Mouse (Mus musculus) telencephalon, adult 2 months (tissue): ENCODE measurements at regions not wholly inside any gene's neighbourhood (a gene's known extent, or its start where the extent isn't known, plus 50 kb on each side); places are given as distances from the start of the nearest gene placed in this dataset.

Experiments used
- DNase-seq: peaks from one replicate; pipeline ENCODE4 v3.0.0-alpha.2; 2011; ENCODE audit warnings: low read depth, low spot score

DNA sequence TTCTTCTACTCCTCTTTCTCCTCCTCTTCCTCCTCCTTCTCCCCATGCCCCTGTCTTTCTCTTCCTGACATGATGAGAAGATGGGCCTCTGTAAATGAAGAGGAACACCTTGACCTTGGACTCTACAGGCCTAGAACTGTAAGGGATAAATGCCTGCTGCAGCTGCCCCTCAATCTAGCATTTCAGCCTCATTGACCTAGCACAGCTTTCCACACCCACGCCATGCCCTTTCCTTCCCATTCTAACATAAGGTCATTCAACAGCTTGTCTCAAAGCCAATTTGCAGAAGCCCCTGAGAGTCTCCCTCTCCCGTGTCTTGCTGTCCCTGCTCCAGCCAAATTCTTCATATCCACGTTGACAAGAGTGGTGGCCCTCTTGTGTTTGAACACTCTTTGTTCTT lies 63.8 kb upstream of the Dscam start:
- no peak for DNase-seq

DNA sequence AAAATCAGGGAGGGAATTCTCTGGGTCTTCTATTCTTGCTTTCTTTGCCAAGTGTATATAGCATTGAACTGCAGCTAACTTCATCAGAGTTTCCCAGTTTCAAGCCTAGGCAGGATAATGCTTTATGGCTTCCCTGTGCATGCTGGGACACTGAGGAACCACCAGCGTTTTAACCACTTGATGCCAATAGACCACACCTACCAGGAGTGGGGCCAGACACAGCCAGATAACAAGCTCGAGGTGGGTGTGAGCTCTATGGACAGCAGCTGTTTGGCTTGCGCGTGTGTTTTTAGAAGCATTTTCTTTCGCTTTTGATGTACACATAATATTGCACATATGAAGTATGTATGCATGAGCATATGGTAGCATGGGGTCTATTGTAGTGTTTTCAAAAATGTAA lies 69.1 kb upstream of the Dscam start:
- no peak for DNase-seq

DNA sequence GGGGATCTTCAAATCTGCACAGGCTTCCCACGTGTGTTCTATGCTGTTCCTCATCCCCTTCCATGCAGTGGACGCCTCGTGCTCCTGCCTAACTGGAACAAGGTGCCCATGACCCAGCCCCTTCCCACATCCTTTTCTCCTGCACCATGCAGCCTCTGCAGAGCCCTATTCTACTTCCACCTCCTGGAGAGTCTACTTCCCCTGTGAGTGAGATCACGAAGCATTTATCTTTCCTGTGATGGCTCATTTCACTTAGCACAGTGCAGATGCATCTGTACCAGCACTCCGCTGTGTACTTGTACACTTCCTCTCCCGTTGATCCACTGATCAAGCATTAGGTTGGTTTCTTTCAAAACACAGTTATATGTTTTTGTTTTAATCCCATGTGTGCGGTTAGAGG lies 69.5 kb upstream of the Dscam start:
- no peak for DNase-seq

DNA sequence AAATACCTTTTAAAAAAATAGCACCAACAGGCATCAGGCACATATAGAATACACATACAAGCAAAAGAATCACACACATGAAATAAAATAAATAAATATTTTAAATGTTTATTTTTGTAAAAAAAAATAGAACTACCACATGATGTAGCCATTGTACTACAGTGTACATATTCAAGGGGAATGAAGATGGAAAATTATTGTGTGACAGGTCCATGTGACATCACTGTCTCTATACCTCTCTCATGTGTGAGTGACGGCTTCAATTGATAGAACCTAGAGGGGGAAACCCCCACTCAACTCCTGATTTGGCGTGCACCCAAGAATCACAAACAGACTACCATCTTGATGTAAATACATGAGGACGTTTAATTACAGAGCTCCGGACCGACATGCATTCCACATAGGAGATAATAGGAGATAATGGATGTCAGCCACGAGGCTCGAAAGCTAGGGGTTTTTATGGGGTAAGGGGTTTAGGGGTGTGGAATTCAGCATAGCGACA lies 70.4 kb upstream of the Dscam start:
- DNase-seq: no peak

DNA sequence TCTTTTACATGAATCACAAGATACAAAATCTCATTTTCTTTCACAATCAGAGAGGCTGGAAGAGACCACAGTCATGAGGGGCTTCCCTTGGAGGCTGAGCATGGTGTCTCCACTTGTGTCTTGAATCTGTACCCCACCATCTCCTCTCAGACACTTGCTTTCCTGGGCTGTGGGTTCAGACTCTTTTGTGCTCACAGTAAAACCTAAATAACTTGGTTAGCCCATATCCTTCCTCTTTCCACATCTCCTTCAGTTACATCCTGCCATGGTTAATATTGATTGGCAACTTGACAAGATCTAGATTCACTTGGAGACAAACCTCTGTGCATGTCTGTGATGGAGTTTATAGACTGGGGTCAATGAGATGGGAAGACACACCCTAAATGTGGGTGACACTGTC lies 71.1 kb upstream of the Dscam start:
- no peak for DNase-seq

DNA sequence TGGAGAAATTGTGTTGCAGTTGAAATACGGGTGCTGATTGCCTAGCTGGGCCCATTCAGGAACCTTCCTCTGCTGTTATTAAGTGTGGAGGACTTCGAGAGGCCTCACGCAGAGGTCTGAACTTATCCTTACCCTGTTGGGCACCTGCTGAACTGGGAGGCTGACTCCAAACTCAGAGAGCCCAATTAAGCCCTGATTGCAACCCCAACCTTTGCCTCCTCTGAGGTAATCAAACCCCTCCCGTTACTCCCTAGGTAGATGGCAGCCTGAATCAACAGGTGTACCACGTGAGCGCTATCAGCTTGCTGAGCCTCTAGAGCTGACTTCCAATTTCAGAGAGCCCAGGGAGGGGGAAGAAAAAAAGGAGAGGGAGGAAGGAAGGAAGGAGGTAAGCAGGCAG lies 79.9 kb upstream of the Dscam start:
- no peak for DNase-seq

DNA sequence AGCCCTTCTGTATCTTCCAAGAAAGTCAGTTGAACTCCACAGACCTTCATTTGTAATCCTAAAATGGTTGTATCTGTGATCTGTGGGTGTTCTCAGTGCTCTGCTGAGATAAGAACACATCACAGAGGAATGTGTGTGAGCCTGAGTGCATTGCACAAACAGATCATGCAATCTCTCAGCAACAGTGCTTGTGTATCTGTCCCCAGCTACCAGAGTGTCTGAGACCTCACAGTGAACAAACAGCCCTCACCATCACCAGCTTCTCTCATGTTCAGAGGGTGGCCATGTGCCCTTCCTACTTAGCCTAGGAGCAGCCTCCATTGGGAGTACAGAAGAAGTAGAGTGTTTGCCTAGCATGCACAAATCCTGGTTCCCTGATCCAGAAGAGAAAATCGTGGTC lies 82.0 kb upstream of the Dscam start:
- DNase-seq: no peak

DNA sequence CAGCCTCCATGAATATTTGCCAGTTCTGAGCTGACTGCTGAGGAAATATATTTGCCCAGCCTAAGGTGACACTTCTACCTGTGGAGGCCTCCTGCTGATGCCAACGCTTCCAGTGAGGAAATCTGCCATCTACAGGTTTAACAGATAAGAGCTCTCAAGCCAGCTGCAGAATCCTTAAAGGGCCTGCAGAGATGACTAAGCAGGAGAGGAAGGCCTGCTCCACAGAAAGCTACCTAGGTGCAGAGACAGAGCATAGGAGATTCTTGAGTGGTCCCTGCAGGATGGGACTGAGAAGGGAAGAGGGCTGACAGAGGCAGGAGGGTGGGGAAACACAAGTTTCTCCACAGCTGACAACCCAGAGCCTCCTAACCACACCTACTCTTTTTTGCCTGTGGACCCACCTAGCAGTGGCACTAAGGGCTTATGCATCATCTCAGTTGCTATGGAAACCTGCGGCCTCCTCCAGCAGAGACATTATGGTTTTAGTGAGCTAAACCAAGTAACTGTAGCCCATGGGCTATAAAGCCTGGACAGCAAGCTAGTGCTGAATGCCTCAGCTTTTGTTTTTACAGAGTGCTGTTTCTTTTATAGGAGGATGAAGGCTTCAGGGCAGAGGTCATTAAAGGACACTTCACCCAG lies 82.6 kb upstream of the Dscam start:
- peak; percentile 47 for DNase-seq

DNA sequence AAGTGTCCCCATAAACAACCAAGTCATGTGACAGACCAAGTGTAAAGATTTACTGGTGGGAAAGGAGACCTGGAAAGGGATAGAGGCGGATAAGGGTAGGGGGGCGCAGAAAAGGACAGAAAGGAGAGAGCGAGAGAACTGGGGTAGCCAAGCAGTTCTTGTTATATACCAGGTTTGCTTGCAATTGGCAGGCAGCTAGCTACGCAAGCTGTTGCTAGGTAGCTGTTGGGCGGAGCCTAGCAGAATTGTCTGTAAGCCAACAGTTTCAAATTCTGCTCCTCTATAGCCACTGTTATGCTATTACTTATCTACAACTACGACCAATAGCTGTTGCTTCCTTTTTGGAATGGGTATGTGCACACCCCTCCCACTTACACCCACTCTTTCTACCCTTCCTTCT lies 88.3 kb upstream of the Dscam start:
- no peak for DNase-seq

DNA sequence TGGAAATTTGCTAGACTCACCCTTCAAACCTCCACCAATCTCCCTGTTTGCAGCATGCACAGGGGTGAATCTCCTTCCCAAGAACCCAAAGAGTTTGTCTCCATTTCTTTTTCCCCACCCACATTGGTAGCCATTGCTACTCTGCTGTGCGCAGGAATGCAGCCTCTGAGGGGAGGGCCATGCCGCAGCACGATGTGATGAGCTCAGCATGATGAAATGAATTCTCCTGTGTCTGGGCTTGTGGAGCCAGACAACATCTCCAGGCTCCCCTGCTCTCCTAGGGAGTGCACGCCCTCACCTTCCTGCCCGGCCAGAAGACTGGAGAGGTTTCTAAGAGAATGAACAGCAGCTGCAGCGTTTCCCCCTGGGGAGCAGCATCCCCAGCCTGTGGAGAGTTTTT lies 92.9 kb upstream of the Dscam start:
- DNase-seq: no peak

DNA sequence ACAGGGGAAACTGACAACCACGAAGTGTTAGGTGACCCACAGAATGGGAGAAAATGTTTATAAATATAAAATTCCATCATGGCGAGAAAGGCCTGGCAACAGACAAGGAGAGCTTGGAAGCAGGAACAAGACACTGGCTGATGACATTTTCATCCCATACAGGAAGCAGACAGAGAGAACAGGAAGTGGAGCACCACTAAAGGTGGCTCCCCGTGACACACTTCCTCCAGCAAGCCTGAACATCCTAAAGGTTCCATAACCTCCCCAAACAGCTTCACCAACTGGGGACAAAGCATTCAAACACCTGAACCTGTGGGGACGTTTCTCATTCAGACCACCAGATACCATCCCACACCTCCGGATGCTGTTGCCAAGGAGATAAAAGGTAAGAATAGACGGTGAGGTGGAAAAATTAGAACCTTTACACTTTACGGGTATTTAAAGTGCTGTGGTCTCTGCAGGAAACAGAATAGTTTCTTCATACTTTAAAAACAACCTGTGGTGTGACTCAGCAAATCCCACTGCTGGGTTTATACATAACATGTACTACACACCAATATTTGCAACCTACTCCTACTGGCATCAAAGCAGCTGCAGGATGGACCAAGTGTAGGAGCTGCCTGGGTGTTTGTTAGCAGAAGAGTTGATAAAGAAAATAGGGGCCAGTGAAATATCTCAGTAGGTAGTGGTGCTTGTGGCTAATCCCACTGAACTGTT lies 86.0 kb upstream of the Bace2 start:
- no peak for DNase-seq

DNA sequence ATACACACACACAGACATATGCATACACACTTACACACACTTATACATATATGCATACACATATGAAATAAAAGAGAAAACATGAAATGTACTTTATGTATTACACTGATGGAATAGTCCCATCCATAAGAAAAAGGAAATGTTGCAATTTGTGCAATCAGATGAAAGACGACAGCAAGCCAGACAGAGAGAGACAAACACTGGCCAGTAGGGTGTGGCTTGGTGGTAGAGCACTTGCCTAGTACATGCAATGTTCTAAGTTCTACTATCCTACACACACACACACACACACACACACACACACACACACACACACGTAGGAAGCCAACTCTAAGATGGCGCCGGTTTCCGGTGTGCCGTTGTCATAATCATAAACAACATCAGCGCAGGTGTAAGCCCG lies 85.3 kb upstream of the Bace2 start:
- no peak for DNase-seq

DNA sequence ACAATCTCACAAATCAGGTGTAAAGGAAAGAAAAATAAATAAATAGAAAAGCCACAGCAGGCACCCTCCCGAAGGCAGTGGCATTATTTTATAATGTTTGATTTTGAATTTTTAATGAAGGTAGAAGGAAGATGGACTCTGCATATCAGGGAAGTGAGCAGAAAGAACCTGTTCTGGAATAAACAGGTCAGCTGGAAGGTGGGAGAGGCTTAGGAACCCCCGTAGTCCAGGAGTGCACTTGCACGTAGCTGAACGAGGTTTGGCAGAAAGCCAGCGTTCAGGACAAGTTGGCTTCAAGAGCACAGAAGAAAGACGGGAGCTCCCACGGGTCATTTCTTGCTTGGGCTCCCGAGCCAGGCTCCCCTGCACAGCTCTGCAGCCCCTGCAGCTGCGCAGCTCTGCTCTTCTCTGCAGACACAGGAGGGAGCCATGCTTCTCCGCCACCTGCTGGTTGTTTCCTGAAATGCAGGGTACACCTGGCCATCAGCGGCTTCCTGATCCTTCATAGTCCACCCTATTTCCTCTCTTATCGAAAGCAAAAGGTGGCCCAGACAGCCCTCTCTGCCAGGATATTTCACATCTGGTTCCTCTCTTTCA lies 84.4 kb upstream of the Bace2 start:
- peak; percentile 57 for DNase-seq

DNA sequence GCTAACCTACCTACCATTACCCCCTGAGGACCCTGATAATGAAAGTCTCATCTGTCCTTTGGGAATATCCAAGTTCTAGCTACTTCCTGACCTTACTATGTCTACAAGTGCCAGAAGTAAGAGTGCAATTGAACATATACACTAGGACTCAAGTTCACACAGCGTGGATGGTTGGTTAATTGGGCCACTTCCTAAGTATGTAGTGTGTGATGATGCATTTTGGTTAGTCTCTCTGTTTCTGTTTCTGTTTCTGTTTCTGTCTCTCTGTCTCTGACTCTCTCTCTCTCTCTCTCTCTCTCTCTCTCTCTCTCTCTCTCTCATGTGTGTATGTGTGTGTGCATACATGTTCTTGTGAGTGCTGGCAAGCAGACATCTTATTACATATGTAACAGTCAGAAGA lies 77.6 kb upstream of the Bace2 start:
- no peak for DNase-seq

DNA sequence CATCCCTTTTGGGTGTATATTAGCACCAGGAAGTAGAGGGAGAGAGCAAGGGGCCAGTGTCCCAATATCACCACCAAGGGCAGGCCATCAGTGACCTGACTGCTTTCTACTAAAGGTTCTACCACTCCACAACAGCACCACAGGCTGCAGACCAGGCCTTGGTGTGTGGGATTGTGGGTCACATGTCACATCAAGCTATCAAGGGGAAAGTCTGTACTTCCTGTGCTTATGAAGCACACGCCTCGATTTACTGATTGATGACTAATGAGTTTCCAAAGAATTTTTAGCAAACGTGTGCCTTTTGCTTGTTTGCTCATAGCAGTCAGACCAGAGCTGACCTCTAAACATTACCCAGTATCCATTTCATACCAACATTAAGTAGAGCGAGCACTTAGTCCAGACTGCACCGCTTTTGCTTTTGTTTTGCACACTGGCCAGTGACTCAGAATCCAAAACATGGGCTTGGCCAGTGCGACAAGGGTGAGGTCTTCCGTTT lies 74.9 kb upstream of the Bace2 start:
- DNase-seq: no peak

DNA sequence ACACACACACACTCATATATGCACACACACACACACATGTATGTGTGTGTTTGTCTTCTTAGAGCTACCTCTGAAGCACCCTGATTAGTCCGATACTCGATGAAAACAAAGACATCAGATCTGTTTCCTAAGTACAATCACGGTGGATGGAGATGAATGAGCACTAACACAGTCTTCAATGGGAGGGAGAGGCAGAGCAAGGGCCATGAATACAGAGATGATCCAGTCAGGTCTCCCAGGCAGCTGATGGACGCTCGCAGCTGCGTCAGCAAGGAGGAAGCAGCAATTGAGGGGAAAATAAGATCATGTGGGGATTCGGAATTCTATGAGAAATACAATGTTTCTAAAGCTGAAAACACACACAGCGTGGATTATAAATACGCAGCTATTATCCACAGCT lies 73.6 kb upstream of the Bace2 start:
- DNase-seq: no peak

DNA sequence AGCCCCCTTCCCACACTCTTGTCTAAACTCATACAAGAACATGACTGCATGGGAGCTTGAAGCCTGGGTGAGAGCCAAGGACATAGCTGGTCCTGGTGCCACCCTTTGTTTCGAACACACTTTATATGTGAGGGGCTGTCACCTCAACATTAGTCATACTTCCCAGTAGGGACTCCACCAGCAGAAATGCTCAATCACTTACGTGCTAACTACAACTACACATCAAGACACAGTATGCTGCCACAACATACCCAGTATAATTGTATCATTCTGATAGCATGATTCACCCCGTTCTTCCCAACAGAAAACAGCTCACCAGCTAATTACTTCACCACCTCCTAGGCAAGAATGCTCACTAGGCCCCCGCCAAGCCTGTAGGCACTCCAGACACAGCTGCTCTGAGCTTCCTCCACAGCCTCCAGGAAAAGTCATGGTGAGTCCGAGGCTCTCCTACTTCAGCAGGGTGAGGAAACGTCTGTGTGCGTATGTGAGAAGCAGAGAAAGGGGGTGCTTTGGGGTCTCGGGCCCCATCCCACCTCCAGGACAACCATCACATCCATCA lies 70.6 kb upstream of the Bace2 start:
- DNase-seq: peak; percentile 47

DNA sequence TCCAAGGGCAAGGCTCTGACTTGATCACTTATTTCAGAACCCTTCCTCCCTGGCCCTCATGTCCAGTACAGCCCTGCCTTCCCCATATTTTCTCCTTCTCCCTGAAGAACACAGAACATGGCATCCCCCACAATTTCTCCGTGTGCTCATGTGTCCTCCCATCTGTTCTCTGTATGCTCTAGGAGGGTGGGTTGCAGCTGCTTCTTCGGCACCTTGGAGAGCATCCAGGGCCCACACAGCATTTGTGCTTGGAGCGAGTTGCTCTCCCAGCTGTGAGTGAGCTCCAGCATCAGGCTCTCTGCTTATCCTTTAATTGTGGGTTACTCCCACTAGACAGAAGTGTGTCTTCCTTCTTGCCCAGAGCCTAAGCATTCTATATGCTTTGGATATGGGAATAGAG lies 69.8 kb upstream of the Bace2 start:
- peak; percentile 79 for DNase-seq

DNA sequence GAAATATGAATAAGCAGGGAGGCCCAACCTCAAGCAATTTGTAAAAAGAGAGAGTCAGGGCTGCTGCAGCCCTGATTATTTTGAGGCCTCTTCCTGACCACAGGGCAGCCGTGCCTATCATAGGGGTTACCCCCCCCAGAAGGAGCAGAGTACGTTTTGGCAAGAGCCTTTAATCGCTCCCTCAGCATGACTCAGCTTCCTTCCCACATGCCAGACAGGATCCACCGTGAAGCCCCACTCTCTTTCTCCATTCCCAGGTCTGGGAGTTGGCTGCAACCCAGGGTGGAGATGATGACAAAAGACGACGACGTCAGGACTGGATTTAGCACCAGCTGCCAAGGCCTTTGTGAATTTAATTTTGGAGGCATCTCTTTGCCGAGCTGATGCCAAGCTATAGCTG lies 67.9 kb upstream of the Bace2 start:
- peak; percentile 80 for DNase-seq

DNA sequence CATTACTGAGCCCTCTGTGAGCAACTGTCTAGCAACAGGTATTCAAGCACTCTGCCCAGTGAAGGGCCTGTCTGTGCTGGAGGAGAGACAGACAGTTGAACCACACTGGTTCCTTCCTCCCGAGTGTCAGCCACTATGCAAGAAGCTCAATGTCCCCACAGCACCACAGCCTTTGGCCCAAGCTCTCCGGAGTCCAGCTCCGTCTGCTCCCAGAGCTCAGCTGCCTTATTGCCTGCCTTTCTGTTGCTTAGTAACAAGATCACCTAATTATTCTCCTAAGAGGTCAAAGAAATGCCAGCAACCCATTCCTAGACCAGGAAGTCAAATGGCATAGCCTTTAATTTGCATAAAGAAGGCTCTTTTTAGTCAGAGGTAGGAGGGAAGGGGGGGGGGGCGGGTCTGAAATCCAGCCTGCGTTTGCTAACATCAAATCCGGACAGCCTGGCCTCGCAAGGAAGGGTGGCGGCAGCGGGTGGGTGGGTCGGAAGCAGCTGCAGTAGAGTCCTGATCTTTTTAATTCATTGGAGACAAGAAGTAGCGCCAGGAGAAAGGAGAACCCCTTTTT lies 64.0 kb upstream of the Bace2 start:
- no peak for DNase-seq

DNA sequence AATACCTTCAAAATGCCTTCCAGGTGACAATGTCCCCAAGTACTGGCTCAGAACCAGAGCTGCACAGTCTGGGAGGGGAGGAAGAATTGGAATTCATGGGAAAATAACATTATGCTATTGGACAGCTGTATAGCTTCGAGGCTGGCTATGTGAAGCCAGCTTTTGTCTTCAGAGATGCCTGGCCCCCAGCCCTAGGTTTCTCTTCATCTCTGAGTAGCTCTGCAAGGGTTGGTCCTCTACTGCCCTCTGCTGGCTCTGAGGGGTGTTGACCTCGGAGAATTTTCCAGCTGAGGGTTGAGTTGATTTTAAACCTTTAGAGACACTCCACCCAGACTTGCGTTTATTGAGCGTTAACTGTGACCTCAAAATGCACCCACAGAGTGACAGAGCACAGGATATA lies 63.3 kb upstream of the Bace2 start:
- peak; percentile 55 for DNase-seq

DNA sequence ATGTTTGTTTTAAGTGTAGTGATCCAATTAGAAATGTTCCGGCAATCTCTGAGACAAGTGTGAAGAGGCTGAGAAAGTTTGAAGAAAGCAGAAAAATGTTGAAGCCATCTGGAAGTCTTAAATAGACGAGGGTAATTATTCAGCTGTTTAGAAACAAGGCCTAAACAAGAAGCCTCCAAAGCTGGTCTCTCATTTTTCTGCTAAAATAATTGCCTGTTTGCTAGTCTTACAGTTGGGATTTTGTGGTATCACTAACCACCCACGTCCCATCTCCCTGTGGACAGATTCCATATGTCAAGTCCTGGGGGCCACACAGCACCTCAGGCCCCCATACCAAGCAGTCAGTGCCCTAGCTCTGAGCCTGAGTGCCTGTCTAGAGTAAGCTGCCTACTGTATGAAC lies 59.4 kb upstream of the Bace2 start:
- DNase-seq: peak; percentile 22
